Mouse (Mus musculus) ZHBTc4 (cell line): ENCODE measurements around the gene Add1.

Experiments used
- DNase-seq: peaks from one replicate; pipeline ENCODE4 v3.0.0-alpha.2; 2011; ENCODE audit warnings: low read depth, low spot score

The Add1 gene

DNA sequence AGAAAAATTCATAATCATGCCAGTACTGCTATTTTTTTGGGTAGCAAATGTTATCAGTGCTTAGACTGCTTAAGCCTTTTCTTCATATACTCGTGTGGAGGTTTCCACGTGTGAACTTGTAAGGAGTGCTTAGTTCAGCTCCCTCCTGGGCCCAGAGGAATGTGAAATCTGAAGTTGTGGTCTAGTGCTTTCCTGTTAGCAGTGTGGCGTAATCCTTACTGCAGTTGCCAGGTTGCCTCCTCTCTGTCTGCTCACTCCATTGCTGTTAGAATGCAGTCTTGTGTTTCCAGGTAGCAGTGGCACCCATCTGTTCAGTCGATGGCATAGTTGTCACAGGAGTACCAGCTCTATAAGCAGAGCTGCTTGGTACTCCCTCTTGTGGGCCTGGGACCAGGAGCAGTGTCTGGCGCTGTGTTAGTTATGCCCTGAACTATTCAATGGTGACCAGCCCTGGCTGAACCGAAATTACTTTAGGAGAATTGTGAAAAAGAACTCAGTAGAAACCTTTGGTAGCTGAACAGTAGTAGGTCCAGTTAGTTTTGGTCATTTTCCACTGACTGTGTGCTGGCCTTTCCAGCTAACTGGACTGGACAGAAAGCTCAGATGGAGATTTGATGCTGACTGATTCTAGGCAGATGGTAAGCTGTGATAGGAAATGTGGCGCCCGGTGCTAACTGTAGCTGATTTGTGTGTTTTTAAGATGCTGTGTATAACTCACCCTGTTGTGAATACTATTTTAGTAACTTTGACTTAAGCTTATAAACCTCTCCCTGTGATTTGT lies 33.8 kb downstream of the Add1 start:
- DNase-seq = no peak

DNA sequence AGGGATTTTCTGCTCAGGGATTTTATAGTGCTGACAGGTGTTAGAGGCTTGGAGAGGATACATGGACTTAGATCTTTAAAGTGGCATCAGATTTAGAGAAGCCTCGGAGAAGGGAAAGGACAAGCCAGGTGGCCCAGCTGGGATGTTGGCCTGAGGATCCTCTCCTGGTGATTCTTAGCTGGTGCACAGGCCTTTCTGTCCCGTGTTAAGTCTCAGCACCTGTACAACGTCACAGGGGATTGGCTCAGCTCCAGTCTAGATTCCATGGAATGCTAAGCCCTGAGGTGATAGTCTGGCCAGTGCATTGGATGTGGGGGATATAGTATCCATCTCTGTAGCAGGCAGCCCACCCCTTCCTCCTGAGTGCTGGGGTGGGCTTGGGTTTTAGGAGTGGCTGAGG lies 34.8 kb downstream of the Add1 start:
- no peak for DNase-seq

DNA sequence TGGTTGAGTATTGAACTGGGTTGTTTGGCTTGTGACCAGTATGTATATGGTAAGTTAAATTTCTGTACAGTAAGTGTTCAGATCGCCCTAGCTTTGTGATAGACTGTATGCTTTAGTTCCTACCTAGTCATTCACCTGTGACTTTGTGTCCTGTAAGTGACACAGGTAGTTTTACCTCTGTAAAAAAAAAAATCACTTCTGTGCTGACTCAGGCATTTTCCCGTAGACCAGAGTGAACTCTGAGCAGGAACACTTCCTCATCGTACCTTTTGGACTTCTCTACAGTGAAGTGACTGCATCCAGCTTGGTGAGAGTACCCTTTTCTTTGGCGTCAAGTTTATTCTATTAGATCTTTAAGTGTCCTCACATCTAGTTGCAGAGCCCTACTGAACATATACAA lies 36.5 kb downstream of the Add1 start:
- DNase-seq = no peak

DNA sequence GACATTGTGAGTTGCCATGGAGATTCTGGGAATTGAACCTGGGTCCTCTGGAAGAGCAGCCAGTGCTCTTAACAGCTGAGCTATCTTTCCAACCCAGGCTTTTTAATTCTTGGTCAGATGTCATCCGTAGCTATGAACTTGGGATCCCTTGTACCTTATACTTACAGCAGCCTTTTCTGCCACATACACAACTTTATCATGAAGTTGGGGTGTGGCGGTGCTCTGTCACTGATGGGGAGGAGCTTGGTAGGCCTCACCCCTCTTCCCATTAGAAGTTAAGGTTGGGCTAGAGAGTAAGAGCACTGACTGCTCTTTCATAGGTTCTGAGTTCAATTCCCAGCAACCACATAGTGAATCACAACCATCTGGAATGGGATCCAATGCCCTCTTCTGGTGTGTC lies 59.5 kb downstream of the Add1 start:
- DNase-seq = no peak

DNA sequence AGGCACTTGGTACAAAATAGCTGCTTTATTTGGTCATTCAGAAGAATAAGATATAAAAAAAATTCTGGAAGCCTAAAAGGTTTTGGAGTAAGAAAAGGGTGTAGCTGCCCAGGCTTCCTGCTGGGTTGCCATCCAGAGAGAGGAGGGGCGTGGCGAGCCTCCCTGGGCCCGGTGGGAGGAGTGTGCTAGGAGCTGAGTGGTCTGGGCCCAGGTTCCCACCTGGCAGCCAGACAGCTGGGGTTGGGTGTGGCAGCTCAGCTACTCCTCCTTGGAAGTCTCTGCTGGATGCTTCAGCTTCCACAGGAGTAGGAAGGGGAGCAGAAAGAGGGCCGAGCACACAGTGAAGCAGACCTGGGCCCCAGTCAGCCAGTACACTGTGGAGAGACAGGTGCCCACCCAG lies 60.2 kb downstream of the Add1 start:
- DNase-seq = peak; percentile 96

DNA sequence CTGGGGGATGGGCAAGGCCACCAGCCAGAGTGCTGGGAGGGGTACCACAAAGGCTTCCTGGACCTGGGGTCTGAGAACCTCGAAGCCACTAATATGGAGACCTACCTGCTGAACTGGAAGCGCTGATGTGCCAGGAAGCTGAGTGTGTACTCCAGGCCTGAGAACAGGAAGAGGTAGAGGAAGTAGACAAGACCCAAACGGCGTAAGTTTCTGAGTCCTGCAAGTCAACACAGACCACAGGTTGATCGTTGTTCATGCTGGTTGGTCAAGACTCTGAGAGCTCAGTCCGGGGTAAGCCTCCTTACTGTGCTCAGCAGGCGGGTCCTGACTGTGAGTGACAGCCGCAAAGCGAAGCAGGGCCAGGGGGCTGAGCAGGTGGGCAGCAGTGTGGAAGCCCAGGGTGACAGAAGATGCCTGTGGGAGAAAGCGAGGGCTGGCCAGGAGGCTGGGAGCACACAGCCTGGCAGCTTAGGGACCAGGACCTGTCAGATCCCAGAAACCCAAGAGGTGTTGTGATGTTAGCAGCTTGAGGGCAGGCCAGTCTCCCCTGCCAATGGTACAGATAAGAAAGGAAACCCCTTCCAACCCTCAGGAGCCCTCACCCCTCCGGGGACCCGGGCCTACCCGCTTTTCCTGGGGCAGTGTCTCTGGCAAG lies 61.4 kb downstream of the Add1 start:
- DNase-seq = no peak

DNA sequence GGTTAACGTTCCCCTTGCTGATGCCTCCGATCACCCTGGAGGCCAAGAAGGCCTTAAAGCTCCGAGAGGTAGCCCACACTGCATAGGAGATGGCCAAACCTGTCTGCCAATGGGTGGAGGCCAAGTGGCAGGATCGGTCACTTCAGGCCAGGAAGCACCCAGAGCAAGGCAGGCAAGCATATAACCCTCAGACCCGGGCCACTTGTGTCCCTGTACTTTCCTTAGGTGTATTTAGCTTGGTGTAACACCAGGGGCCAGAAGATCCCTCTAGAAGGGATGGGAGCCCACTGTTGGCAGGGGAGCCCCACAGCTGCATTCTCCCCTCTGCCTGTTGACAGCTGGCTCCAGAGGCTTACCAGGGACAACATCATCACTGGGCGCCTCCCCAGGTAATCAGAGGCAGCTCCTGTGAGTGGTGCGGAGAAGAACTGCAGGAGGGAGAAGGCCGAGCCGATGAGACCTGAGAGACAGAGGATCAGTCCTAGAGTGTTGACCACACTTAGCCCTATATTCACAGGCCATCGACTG lies 62.3 kb downstream of the Add1 start:
- DNase-seq = no peak

DNA sequence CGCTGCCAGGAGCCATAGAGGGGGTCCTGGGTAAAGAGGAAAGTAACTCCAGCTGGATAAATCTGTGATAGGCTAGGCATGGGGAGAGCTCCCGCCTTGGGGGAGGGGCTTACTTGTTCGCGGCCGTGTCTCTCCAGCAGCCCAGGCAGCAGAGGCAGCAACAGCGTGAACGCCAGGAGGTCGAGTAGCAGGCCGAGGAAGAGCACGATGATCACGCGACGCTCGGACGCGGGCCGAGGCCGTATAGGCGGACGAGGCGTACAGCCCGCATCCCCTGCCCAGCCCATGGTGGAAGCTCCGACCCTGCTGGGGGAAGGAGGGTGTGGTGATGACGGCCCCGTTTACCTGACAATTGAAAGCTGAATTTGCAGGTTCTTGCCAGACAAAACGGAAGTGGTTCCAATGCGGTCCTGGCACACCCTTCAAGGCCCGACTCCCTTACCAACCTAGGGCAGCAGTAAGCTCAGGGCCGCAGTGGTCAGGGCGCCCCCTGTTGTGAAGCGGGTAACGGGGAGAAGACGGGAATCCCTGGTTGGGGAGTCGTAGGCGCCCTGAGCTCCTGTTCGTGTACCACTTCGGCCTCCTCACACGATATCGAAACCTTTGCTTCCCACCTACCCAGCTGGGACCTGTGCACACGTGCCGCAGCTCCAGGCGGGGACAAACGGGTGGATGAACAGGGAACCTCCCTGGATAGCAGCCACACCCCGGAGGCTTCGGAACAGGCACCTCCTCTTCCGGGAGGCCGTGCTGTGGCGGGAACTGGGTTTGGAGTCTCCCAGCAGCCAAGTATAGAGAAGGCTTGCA lies 63.2 kb downstream of the Add1 start, which contains the start of gene Mfsd10:
Mfsd10 (minus strand) TSS at position 732 of the 807 bp plus-strand sequence.
- peak; percentile 96 for DNase-seq

DNA sequence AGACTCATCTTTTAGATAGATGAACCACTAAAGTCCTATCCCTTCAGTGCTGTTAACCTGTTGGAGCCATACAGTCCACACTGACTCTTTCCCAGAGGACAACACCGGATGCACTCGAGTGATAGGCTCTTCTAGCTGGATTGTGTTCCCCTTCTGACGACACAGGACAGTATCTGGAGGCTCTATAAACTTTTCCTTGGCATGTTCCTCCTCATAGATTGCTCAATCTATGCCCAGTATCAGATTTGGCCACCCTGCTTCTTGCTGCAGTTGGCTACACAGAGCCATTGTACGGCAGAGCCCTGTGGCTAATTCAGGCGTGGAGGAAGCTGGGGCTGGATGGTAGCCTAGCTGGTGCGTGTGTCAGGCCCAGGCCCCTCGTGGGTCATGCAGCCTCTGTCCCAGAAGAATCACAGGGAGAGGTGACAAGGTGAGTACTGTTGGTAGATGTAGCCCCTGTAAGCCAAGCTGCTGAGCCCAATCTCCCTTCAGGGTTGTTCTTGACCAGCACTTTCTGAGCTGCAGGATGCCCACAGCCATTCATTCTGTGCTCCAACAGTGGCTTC lies 64.2 kb downstream of the Add1 start:
- no peak for DNase-seq

DNA sequence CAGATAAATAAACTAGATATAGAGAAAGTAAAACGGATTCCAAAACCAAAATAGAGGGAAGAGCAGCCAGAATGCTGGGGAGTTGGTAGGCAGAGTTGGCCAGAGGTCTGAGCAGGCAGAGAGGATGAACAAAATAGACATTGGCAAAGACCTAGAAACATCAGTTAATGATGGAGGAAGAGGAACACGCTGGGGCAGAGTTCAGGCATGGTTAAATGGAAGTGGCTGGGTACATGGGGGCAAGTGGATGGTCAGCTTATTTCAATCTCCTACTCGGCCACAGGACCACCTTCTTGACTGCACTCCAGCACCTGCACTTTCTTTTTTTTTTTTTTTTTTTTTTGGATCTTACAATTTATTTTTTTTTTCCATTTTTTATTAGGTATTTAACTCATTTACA lies 68.5 kb downstream of the Add1 start:
- DNase-seq = no peak

DNA sequence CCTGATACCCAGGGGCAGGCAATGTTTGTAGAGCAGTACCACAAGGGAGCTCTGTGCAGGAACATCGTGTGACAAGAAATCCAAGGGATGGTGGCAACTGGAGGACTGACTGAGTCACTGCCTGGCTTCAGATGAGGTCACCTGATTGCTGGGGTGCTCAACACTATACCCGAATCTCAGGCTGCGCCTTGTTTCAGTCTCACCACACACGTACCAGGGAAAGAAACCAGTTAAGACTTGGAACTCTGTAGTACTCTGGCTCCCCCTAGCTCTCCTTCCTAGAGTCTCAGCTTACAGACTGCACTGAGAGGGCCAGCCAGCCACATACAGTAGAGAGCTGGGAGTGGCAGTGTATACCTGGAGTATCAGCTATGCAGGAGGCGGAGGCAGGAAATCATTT lies 69.5 kb downstream of the Add1 start:
- peak; percentile 75 for DNase-seq

DNA sequence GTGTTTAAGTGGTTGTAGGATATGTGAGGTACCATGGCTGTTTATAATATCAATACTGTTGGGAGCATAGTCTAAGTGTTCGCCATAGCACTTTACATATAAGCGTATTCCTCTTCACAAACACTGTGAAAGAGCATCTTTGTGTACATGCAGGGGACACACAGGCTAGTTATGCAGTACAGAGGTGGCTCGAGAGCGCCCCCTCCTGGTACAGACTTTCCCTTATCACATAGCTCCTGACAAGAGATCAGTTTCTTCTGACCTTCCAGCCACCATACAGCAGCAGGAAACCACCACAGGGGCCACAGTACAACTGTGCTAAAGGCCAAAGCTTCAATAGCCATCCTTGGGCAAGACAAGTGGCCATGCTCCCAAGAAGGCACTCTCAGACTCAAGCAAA lies 74.1 kb downstream of the Add1 start:
- peak; percentile 89 for DNase-seq

DNA sequence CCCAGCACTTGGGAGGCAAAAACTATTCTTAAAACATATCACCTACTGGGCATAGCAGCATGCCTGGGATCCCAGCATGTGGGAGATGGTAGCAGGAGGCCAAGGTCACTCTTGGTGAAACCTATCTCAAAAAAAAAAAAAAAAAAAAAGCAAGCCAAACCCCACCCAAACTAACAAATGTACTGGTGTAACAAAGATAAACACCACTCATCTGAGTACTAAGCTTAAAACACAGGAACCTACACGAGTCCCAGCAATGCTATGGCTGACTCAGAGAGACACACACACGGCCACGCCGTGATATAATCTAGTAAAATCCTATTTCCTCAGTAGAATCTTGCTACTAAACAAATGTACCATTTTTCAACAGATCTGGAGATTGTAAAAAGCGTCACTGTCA lies 79.5 kb downstream of the Add1 start:
- no peak for DNase-seq

DNA sequence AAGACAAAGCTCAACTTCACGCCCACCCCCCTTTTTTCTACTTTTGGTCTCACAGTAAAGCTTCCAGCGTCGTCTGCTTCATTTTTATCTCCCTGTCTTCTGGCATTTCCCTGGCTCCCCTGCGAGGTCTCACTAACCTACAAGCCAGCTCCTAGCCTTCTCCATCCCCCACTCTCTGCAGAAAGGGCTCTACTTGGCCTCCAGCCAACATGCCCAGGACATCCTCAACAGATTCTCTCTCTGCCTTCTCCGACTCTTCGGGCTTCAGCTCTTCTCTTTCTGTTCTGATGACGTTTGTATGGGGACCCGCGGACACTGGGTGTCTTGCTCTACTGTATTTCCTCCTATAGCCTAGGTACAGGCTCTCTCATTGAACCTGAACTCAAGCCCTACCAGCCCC lies 81.4 kb downstream of the Add1 start:
- DNase-seq = no peak

DNA sequence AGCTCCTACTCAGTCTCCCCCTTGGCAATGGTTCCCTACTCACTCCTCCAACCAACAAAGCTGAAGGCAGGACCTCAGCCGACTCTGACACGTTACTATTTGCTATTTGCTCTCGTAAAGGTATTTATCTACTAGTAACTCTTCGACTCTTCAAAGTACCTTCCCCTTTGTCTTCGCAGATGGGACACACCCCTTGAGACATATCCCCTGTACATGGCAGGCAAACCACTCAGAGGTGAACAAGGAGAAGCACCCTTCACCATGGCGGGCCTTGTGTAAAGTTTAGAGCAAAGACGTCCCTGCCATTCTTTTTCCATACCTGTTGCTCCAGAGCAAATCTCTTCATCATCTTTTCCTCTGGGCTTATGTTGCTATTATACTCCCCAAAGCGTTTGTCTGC lies 84.1 kb downstream of the Add1 start:
- no peak for DNase-seq

DNA sequence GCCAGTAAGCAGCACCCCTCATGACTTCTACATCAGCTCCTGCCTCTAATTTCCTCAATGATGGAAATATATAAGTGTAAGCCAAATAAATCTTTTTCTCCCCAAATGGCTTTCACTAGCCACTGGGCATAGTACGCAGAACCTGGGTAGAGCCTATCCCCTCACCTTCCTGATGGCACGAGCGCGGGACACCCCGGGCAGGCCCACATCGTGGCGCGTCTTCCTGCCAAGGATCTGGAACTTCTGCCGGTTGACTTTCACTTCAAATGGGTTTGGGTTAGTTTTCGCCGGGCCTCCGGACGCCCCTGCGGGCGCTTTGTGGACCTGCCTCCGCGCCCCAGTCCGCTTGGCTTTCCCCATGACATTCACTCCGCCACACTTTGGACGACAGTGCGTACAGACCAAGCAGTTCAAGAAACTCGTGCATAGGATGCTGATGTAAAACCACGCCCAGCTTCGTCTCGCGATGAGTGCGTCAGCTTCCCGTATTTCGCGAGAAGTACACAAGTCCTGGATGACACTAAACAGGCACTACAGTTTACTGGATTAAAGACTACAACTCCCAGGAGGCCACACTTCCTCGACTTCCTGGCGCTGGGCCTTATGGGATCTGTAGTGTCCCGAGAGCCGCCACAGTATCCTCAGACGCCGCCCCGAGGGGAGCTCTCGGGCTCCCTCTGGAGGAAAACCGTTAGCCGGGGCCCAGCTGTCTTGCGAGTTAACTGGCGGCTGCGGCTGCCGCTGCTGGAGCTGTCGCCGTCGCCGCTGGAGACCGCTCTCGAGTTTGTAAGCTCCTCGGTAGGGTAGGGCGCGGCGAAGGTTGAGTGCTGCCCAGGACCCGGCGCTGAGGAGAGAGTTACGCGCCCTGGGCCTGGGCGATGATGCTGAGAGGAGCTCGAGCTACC lies 86.5 kb downstream of the Add1 start, which contains the start of the genes Nop14 and Grk4:
Nop14 (minus strand) TSS at position 463 of the 905 bp plus-strand sequence.
Grk4 (plus strand) TSS at position 694 of the 905 bp plus-strand sequence.
- DNase-seq = peak; percentile 100

DNA sequence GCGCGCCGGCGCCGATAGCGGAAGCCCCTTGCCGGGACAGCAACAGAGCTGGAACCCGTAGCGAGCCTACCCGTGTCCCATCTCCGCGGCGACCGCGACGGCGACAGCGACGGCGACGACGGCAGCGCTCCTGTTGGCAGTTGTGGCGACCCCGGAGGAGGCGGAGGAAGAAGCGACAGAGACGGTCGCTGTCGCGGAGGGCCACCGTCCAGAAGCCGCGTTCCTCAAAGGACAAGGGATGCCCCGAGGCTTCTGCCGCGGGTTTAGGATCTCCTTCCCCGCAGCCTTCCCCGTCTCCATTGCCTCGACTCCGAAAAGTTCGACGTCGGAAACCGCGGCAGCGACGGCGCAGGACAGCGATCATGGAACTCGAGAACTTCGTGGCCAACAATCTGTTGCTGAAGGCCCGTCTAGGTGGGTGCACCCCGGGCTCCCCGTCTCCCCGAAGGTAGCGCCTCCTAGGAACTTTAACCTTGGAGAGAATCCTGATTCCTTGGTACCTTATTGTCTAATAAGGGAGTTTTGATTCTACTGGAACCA lies 87.2 kb downstream of the Add1 start:
- DNase-seq = no peak

DNA sequence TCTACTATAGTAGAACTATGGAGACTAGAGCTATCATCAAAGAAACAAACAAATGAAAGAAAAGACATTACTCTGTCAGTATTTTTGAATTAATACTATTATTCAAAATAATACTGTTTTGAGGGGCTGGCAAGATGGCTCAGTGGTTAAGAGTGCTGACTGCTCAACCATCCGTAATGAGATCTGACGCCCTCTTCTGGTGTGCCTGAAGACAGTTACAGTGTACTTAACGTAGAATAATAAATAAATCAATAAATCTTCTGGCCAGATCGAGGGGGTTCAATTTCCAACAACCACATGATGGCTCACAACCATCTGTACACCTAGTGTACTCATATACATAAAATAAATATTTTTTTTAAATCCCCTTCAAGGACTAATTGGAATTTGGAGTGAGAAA lies 88.4 kb downstream of the Add1 start:
- DNase-seq = no peak

DNA sequence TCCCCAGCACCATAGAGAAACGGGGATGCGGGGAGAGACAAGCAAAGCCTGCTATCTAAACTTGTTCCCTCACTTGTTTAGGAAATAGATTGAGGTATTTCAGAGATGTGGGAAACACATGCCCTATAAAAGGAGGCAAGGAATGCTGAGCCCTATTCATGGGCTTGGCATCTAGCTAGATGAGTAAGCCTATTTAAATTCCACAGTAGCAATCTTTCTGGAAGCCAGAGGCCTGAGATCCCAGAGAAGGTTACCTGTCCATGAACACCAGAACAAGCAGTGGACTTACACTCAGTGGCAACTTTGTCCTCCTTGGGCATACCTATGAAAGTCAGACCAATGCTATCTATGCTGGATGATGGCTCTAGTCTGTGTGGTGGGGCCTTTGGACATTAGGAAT lies 89.8 kb downstream of the Add1 start:
- no peak for DNase-seq

DNA sequence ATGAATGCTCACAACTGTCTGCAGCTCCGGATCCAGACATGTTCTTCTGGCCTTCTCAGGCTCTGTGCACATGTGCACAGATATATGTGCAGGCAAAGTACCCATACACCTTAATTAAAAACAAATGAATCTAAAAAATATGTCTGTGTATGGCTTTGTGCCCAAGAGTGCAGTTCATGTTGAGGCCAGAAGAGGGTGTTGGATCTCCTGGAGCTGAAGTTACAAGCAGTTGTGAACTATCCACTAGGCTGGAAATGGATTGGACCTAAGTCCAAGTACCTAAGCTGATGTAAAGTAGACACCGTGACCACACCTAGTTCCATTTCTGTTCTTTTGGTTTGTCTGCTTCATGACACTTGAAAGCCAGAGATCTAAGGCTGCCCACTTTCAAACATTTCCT lies 96.0 kb downstream of the Add1 start:
- peak; percentile 53 for DNase-seq
